30 mouse cellular contexts compared by ENCODE assay signal in genomic region chr9:86739971-86740370, GRCm38 (mm10). TPM values are rescaled to one million over a fixed set of nuclear protein-coding genes. Genes with fewer than 3 reads are reported as not detected.
"Had no signal": no experiment of that assay in that cellular context is flagged by ENCODE, and none has a peak within 500 bp of the region (broad histone marks: within the 10 kb centered on the region; RNA-seq: fewer than 3 reads in every experiment).

No protein-coding gene starts in this region.

- H3K36me3 ChIP-seq: heart, embryonic 13.5 days; heart, embryonic 15.5 days; hindbrain, embryonic 13.5 days; hindbrain, embryonic 15.5 days; limb, embryonic 10.5 days; limb, embryonic 12.5 days; liver, embryonic 13.5 days; liver, embryonic 15.5 days had no signal

- H3K9me3 ChIP-seq: heart, embryonic 13.5 days; heart, embryonic 15.5 days; hindbrain, embryonic 13.5 days; hindbrain, embryonic 15.5 days; limb, embryonic 10.5 days; limb, embryonic 12.5 days; liver, embryonic 13.5 days; liver, embryonic 15.5 days had no signal

- H3K4me3 ChIP-seq: gastrocnemius, adult 2 months; heart, embryonic 13.5 days; heart, embryonic 15.5 days; hindbrain, embryonic 13.5 days; hindbrain, embryonic 15.5 days; layer of hippocampus, adult 2 months; left cerebral cortex, adult 2 months; limb, embryonic 10.5 days; limb, embryonic 12.5 days; liver, embryonic 13.5 days; liver, embryonic 15.5 days had no signal

- ATAC-seq: hindbrain, postnatal 0 days; intestine, embryonic 16.5 days; liver, postnatal 0 days had no signal

- H3K4me1 ChIP-seq: liver, embryonic 13.5 days; liver, embryonic 15.5 days had no signal

- H3K4me2 ChIP-seq: heart, embryonic 11.5 days; heart, embryonic 13.5 days; heart, embryonic 15.5 days; hindbrain, embryonic 13.5 days; hindbrain, embryonic 15.5 days; limb, embryonic 12.5 days; liver, embryonic 11.5 days; liver, embryonic 13.5 days; liver, embryonic 15.5 days had no signal

- H3K27me3 ChIP-seq: heart, embryonic 13.5 days; heart, embryonic 15.5 days; hindbrain, embryonic 15.5 days; liver, embryonic 13.5 days had no signal

- H3K9ac ChIP-seq: heart, embryonic 13.5 days; heart, embryonic 15.5 days; hindbrain, embryonic 13.5 days; hindbrain, embryonic 15.5 days; limb, embryonic 12.5 days; liver, embryonic 13.5 days; liver, embryonic 15.5 days; liver, postnatal 0 days had no signal

- H3K27ac ChIP-seq: gastrocnemius, adult 2 months; heart, embryonic 15.5 days; hindbrain, embryonic 13.5 days; hindbrain, embryonic 15.5 days; hindbrain, postnatal 0 days; layer of hippocampus, adult 2 months; left cerebral cortex, adult 2 months; limb, embryonic 10.5 days; limb, embryonic 12.5 days; liver, embryonic 13.5 days; liver, embryonic 15.5 days had no signal

- DNase-seq: gastrocnemius, adult 2 months; gastrocnemius, postnatal 10 days; gastrocnemius, postnatal 25 days; heart, adult 18-20 months; heart, postnatal 14 days; heart, postnatal 36 days; kidney, adult 11 months; kidney, adult 2 months; kidney, adult 9 months; kidney, postnatal 10 days; kidney, postnatal 25 days; kidney, postnatal 4 days; liver; liver, embryonic 13.5 days; liver, postnatal 0 days had no signal

RNA-seq across cellular contexts. Expression of gene Prss35, which starts 3.5 kb away (rescaled TPM):
- total RNA-seq: granulocyte monocyte progenitor cell, adult 5-6 weeks; hematopoietic stem cell, adult 5-6 weeks had no signal

RNA-seq across cellular contexts. Expression of gene Me1, which starts 44.2 kb away (rescaled TPM):
- total RNA-seq: granulocyte monocyte progenitor cell, adult 5-6 weeks had no signal
